Mouse (Mus musculus) brown adipose tissue, adult 24 weeks (tissue): ENCODE results near the gene Qpct. TPM values are rescaled to one million over a fixed set of nuclear protein-coding genes. Genes with fewer than 3 reads are reported as not detected.

Experiments used
- H3K27ac ChIP-seq: fragments of 200-500 bp; replicated peaks from 2 replicates; pipeline ENCODE4 v1.5.1; 2012; ENCODE audit warnings: low read depth, mild to moderate bottlenecking, low read length
- H3K4me1 ChIP-seq: fragments of 200-500 bp; 2 replicates; pipeline ENCODE4 v1.6.1; 2012; ENCODE audit warnings: low read length, mixed read lengths; ENCODE audit not compliant: control insufficient read depth, insufficient read depth, insufficient read length
- H3K4me3 ChIP-seq: fragments of 200-500 bp; 2 replicates; pipeline ENCODE4 v1.5.1; 2012; ENCODE audit warnings: low read depth, mild to moderate bottlenecking, low read length, moderate library complexity; ENCODE audit not compliant: insufficient read depth
- polyA plus RNA-seq: library from polyadenylated mRNA; stranded (reverse); fragments of >200 nt; gene quantifications from 2 replicates; pipeline ENCODE4 v1.2.4, GENCODE M21; 2012; ENCODE audit not compliant: missing spikeins, insufficient read depth, insufficient read length

The Qpct gene
- 3.1 and 4.0 TPM in 2 replicates for polyA plus RNA-seq

DNA sequence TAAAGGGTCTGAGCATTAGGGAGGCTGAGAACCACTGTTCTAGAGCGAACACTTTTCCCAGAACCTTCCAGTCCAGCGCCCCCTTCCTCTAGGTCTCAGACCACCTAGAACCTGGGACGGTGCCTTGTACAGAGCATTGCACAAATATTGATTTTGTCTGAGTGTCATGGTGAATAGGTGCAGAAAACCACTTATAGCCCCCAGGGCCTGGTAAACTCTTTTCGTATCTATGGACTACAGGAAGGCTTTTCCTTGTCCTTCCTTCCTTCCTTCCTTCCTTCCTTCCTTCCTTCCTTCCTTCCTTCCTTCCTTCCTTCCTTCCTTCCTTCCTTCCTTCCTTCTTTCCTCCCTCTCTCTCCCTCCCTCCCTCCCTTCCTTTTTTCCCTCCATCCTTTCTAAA is at the start of gene Qpct:
Qpct (plus strand) TSS at position 301 of the 400 bp plus-strand sequence.
- H3K4me1 ChIP-seq: no peaks in the 10 kb centered on the region
- H3K4me3 ChIP-seq: peak within 1 kb of the TSS; percentile 43
- H3K27ac ChIP-seq: no peak within 1 kb of the TSS

DNA sequence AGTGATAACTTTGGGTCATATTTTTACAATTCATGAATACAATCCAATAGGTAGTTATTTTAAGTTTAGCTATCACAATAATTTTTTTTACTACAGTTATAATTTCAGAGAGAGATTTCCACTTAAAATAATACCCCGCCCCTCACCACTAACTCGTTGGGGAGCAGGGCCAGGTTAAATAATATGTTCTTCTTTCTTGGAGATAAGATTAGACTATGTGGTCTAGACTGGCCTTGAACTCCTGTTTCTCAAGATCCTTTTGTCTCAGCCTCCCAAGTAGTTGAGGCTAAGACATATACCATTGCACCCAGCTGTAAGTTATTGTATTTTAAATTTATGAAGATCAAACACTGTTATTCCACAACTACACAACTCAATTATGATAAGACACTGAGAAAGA is 38.1 kb upstream of the Qpct start:
- H3K4me3 ChIP-seq: no peak overlapping the region
- peaks cover 7% of the 10 kb centered on the region for H3K4me1 ChIP-seq
- no peak overlapping the region for H3K27ac ChIP-seq

DNA sequence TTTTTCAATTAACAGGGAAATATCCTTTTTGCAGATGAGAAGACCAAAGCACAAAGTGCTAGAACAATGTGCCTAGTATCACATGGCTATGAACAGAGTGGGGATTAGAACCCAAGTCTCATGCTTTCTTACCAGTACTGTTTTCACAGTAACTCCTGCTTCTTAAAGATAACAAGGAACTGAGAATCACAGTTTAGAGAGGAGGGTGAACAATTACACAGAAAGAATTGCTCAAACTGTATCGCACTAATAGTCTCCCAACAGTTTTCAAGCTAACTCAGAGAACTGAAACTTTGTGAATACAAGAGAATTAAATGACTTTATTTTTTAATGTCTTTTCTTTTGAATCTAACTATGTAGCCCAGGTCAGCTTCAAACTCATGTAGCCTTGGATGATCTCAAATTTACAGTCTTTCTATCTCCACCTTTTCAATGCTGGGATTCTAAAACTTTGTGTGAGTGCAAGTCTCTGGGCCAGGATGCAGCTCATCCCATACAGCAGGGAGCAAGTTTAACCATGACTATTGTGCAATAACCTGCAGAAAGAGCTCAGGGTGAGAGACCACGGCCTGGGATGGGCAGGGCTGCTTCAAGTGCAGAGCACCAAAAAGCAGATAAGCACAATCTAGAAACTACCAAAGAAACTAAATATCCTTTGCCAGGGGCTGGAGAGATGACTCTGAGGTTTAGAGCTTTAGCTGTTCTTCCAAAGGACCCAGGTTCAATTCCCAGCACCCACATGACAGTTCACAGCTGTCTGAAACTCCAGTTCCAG is 36.6 kb upstream of the Qpct start:
- H3K27ac ChIP-seq: no peak overlapping the region
- H3K4me3 ChIP-seq: no peak overlapping the region
- peaks cover 7% of the 10 kb centered on the region for H3K4me1 ChIP-seq

DNA sequence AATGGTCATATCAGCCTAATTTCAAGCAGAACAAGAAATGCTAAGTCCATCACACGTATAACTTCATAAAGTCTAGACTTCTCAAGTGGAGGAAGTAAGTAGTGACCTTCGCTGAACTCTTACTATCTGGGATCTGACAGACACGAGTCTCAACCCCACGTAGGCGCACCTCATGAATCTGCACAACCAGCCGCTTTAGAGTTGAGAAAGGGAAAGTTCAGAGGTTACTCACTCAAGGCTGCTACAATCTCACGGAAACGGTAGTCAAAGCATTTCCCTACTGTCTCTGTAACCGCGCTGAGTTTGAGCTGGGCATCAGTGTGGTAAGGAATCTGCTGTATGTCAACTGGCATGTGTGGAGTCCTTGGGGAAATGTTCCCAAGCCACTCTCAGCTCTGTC is 35.9 kb upstream of the Qpct start:
- Histone ChIP-seq H3K4me1 (peaks cover 7% of the 10 kb centered on the region), H3K27ac (no peak overlapping the region), H3K4me3 (no peak overlapping the region)

DNA sequence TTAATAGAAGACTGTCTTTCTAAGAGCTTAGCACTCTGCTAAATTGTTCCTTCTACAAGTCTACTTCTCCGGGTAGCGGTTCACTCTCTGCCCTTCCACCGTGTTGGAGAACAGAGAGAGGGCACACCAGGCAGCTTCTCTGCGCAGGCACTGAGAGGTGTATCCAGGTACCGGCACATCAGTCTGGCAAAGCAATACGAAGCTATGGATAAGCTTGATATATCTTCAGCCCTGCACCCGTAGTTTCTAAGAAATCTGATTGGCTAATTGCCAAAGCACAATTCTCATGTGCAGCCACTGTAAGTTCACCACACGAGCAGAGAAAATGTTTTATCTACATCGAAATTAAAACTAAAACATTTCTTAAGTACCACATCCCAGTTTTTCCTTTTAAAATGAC is 33.3 kb upstream of the Qpct start:
- H3K4me1 ChIP-seq: peaks cover 7% of the 10 kb centered on the region
- no peak overlapping the region for H3K4me3 ChIP-seq

DNA sequence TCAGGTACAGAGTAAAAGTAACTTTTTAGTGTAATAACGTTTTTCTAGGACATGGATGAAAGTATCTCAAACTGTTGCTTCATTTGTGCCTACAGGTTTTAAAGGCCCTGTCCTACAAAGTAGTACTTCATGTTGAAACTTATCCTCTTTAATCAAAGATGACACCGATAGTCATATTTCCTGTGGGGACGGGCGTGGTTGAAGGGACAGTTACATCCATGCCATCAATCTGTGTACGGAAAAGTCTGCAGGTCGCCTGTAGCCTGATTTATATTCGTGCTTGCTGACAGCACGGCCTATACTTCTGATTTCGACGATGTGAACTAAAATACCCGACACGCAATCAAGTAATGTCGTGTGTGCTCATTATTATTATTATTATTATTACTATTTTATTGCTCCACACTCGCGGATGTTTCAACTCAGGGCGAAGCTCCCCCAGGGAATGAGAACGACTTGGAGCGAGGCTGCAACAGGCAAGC is 31.9 kb upstream of the Qpct start:
- peak overlapping the region; percentile 70 for H3K4me3 ChIP-seq
- peaks cover 7% of the 10 kb centered on the region for H3K4me1 ChIP-seq
- no peak overlapping the region for H3K27ac ChIP-seq

More for the DNA sequence above, 33.3 kb upstream of the Qpct start:
- no peak overlapping the region for H3K27ac ChIP-seq

DNA sequence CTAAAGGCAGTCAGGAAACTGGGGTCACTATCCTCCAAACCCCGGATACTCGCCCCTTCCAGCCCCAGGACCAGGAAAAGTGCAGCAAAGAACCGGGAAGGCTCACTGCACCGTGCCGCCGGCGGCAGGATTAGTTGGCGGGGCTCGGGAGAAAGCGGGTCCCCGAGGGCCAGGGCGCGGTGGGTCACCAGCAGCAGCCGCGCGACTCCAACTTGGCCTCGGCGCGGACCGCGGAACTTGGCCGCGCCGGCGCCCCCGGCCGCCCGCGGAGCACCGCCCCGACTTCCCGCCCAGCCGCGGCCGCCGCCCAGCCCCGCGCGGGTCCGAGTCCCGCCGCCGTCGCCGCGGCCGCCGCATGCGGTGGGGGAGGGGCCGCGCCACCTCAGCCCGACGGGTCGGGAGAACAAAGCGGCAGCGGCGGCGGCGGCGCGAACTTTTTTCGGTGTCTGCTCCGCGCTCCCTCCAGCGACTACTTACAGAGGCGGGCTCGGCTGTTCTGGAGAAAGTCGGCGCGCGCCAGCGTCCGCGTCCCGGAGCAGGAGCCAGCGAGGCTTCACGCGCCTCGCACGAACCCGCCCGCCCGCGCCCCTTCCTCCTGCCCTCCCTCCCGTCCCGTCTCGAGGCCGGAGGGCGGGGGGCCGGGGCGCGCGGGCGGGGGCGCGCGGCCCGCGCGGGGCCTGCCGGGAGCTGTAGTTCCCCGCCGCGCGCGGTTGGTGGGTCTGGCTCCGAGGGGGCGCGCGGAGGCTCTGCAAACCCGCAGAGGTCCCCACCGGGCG is 31.3 kb upstream of the Qpct start, which contains the start of gene Prkd3:
Prkd3 (minus strand) TSS at position 609 of the 776 bp plus-strand sequence.
- Histone ChIP-seq H3K4me1 (peaks cover 4% of the 10 kb centered on the region), H3K4me3 (peak within 1 kb of the TSS; percentile 70), H3K27ac (peak within 1 kb of the TSS; percentile 59)

DNA sequence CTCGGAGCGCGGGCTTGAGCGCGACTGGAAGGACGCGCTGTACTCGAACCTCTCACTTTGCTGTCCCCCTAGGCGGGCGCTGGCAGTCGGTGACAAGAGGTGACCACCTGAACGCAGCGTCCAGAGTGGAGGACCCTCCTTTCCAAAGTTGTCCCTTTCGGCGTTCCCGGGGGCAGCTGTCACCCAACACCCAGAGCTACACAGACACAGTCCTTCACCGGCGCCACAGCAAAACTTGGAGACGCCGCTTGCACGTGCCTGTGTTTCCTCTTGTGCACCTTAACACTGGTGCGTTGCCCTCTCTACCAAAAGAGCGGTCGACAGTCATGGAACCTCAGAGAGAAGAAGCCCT is 30.7 kb upstream of the Qpct start:
- H3K27ac ChIP-seq: no peak overlapping the region
- peak overlapping the region; percentile 70 for H3K4me3 ChIP-seq

DNA sequence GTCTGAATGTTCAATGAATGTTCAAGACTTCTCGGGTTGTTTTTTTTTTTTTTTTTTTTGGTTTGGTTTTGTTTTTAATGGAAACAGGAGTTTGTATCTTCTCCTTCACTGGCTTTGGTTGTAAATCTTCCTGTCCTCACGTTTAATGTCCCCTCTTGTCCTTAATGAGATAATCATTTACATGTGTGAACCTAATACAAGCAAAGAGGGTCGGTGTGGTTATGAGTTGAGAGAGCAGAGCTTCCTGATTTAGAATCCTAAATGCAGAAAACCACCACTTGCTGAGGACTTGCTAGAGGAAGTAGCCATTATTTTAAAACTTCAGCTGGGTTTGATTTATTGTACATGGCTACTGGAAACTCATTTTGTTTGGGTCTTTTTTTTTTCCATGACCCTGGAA is 29.0 kb upstream of the Qpct start:
- Histone ChIP-seq H3K4me3 (no peak overlapping the region), H3K4me1 (peaks cover 3% of the 10 kb centered on the region; the same call in 1 of the 2 replicates)

More for the DNA sequence above, 30.7 kb upstream of the Qpct start:
- H3K4me1 ChIP-seq: peaks cover 3% of the 10 kb centered on the region; the same call in 1 of the 2 replicates

DNA sequence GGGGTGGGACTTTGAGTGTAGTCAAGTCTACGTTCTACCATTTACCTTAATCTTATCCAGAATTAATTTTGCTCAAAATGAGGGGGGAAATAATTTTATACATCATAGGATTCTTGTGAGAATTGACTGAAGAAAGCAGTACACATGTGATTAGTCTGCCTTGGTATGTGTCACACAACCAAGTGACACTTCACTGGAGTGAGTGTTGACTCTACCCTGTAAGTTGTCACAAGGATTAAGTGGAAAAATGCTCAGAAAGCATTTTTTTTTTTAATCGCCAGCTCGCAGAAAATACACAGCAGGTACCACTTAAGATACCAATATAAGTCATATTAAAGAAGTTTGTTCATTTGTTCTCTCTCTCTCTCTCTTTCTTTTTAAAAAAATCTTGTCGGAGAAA is 27.2 kb upstream of the Qpct start:
- Histone ChIP-seq H3K4me1 (no peaks in the 10 kb centered on the region), H3K27ac (no peak overlapping the region), H3K4me3 (no peak overlapping the region)

More for the DNA sequence above, 29.0 kb upstream of the Qpct start:
- no peak overlapping the region for H3K27ac ChIP-seq

DNA sequence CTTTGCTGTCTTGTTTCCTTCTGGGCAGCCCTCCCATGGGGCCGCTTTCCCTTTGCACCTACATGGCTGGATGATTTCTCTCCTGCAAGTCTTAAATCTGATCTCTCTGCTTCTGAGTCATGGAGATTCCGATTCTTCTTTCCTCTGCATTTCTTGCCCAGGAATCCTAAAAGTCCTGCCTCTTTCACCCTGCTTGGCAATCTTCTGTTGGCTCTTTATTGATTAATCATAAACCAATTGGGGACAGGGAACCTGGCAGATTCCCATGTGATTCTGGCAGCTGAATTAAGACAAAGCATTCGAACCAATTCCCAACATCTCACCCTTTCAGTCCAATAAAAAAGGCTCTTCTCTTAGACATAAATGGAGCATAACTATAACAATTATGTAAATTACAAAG is 22.5 kb upstream of the Qpct start:
- H3K27ac ChIP-seq: no peak overlapping the region
- no peak overlapping the region for H3K4me3 ChIP-seq
- no peaks in the 10 kb centered on the region for H3K4me1 ChIP-seq

DNA sequence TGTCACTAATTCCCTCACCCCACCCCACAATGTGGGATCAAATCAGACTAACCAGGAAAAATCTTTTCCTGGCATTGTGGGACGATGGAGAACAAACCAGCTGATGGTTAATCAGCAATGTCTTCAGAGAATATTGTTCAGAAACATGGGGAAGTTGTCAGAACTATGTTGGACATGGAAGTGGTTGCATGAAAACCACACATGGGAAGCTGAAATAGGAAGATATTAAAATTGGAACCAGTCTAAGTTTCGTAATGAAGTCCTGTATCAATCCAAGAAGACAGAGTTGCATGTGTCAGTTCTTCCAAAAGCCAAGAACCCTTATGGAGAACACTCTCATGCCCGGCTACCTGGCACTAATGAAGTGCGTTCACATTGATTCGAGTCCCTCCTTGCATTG is 20.1 kb upstream of the Qpct start:
- Histone ChIP-seq H3K4me3 (no peak overlapping the region), H3K4me1 (no peaks in the 10 kb centered on the region), H3K27ac (no peak overlapping the region)

DNA sequence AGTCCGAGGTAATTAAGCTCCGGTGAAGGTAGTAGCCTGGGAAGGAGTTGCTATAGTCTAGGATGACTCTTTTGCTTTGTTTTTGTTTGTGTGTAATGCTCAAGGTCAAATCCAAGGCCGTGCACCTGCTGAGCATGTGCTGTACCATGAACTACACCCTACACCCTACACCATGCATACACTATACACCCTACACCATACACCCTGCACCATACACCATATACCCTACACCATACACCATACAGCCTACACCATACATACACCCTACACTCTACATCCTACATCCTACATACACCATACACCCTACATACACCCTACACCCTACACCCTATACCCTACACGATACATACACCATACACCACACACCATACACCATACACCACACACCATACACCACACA is 18.9 kb upstream of the Qpct start:
- no peak overlapping the region for H3K4me3 ChIP-seq
- H3K4me1 ChIP-seq: no peaks in the 10 kb centered on the region
- H3K27ac ChIP-seq: no peak overlapping the region

DNA sequence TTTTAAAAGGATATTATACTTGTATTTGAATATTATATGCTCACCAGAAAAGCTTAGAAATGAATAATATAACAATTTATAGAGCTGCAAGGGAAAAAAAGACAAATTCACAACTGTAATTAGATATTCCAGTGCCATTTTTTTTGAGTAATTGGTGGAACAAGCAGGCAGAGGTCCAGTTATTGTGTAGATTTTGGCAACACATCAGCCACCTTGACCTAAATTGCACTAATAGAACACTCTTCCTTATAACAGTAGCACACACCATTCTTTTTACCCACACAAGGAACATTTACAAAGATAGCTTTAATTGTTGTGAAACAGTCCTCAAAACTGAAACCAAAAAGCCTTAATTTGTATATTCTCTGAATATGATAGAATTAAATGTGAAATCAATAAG is 12.0 kb upstream of the Qpct start:
- Histone ChIP-seq H3K4me1 (no peaks in the 10 kb centered on the region), H3K27ac (no peak overlapping the region), H3K4me3 (no peak overlapping the region)

DNA sequence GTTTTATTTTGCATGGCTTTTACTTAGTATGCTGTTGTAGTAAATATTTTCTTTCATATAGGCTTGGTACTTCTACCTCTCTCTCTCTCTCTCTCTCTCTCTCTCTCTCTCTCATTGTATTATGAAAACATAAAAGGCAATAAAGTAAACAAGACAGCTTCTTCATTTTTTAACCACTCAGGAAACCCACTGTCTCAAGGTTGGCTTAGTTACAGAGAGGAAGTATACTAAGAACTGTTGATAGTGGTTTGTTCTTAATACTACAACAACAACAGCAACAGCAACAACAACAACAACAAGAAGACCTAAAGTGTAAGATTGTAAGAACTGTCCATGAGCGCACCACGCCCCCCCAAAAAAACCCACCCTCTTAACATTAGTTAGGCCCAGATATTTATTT is 8.0 kb upstream of the Qpct start:
- no peaks in the 10 kb centered on the region for H3K4me1 ChIP-seq
- H3K4me3 ChIP-seq: no peak overlapping the region
- no peak overlapping the region for H3K27ac ChIP-seq
